Mouse (Mus musculus) E14TG2a.4 (cell line): ENCODE results near the gene AC161166.1.

Experiments
- CTCF ChIP-seq: conservative IDR thresholded peaks from 2 replicates; pipeline ENCODE4 v1.5.1; 2014; ENCODE audit warnings: low read length
- POU5F1 ChIP-seq: IDR thresholded peaks from 2 replicates; pipeline ENCODE4 v1.6.1; 2014; ENCODE audit warnings: low read length, borderline replicate concordance

DNA sequence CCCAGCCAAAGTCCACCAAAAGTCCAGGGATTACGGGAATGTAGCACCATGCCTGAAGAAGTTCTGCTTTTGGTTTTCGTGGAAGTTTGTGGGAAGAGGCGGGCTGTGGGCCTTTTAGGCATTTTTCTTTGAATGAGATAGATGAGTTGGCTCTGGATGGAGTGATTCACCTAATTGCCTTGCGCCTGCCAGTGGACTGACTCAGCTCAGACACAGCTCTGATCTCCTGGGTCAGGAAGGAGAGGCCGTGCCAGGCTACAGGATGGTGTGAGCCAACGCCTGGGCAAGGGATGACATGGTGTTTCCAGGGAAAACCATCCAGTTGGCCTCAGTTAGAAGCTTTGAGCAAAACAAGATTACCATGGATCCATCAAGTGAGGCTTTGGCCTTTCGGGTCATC, 41.9 kb downstream of the AC161166.1 start:
- TF ChIP-seq CTCF (no peak), POU5F1 (no peak)
